Mouse (Mus musculus): Measurements from ENCODE around the gene Gp1ba. TPM values are rescaled to one million over a fixed set of nuclear protein-coding genes. Genes with fewer than 3 reads are reported as not detected.

Gene Gp1ba
- total RNA-seq (2014; rRNA removed) (not detected in 2 replicates), polyA plus RNA-seq (2015; fragmentation: Nextera tagmentation; extraction: Ambion mirVana) (0.16 and 0.29 TPM in 2 replicates)

GRCm38 (mm10) chr11:70638714-70639278, at the start of gene Gp1ba:
Gp1ba (plus strand) TSS chr11:70639122.
- TF ChIP-seq CTCF (IDR thresholded peaks at IDR 0.05), result no peak
- Histone ChIP-seq H3K4me3 (ENCODE audit: low read depth, low read length) (no peak within 1 kb of the TSS), H3K9ac (replicated peaks; ENCODE audit: low read length, poor library complexity, severe bottlenecking) (no peak within 1 kb of the TSS), H3K4me1 (ENCODE audit: insufficient read depth, low read length) (no peaks in the 10 kb centered on the region), H3K9me3 (ENCODE audit: low read length) (no peaks in the 10 kb centered on the region), H3K4me2 (ENCODE audit: low read depth, low read length, poor library complexity, severe bottlenecking) (no peak within 1 kb of the TSS), H3K27me3 (ENCODE audit: insufficient read depth, low read length) (no peaks in the 10 kb centered on the region), H3K36me3 (ENCODE audit: insufficient read depth, low read length) (no peaks in the 10 kb centered on the region; the same call in 1 of the 2 replicates), H3K27ac (ENCODE audit: low read depth, low read length) (no peak within 1 kb of the TSS)
- no peak for ATAC-seq (ENCODE audit: low FRiP score)
- WGBS, result 54% methylated on average over 5 of the region's 5 CpGs
- no peak for DNase-seq (ENCODE audit: low spot score)

DNA sequence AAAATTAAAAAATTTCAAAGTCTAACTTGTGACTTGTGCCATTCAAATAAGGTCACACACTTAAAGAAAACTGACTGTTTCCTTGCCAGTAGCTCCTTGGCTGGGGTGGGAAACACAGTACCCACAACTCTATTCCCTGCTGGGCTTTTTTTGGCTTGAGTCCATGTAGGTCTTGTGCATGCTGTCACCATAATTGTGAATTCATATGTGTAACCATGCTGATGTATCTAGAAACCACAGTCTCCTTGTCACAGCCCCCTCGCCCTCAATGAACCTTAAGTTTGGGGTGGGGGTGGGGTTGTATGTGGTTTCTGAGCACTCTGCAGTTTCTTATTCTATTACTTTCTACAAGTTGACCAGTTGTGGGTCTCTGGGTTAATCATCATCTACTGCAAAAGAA, 47.2 kb upstream of the Gp1ba start:
- peak; percentile 46 for DNase-seq (ENCODE audit: low spot score)
- TF ChIP-seq CTCF (IDR thresholded peaks at IDR 0.05), result no peak

DNA sequence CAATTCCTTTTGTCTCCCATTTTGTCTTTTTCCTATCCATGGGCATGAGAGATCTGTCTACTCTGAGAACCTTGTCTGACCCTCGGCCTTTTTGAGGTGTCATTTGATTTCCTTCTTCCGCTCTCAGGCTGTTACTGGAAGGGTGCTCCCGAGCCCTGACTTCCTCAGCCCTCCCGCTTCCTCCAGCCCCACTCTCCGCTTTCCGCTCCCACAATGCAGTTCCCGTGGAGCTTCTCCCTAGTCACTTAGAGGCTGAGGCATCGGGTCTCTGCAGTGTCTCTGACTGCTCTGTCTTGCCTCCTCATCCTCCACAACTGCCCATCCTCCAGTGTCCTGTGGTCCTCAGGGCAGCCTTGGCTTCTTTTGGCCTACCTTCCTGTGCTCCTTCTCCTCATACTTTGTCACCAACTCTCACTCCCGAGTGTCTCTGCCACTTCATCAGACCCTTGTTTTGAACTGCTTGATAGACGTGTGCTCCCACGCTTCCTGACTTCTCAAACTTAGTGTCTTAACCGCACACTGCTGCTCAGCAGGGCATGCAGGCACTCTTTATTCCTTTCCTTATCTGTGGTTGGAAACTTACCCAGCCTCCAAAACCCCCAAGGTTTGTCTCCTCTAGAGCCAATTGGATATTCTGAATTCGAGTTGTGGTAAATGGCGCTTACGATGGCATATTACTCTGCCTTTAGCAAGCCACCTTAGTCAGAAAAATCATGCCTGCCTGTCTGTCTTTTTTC, 44.5 kb upstream of the Gp1ba start:
- H3K4me3 ChIP-seq (ENCODE audit: low read depth, low read length), result no peak overlapping the region
- 87% methylated on average over 15 of the region's 15 CpGs for WGBS
- H3K9ac ChIP-seq (replicated peaks; ENCODE audit: low read length, poor library complexity, severe bottlenecking), result no peak overlapping the region
- no peaks in the 10 kb centered on the region for H3K4me1 ChIP-seq (ENCODE audit: insufficient read depth, low read length)
- H3K27ac ChIP-seq (ENCODE audit: low read depth, low read length), result no peak overlapping the region
- no peak overlapping the region for H3K4me2 ChIP-seq (ENCODE audit: low read depth, low read length, poor library complexity, severe bottlenecking)
- H3K36me3 ChIP-seq (ENCODE audit: insufficient read depth, low read length), result peaks cover 20% of the 10 kb centered on the region
- ATAC-seq (ENCODE audit: low FRiP score) (no peak), DNase-seq (ENCODE audit: low spot score) (no peak)
- H3K27me3 ChIP-seq (ENCODE audit: insufficient read depth, low read length), result no peaks in the 10 kb centered on the region
- TF ChIP-seq CTCF (IDR thresholded peaks at IDR 0.05), result no peak
- no peaks in the 10 kb centered on the region for H3K9me3 ChIP-seq (ENCODE audit: low read length)

More for the DNA sequence above, 47.2 kb upstream of the Gp1ba start:
- no peak overlapping the region for H3K27ac ChIP-seq (ENCODE audit: low read depth, low read length)
- 94% methylated on average over 1 of the region's 1 CpGs for WGBS
- H3K4me1 ChIP-seq (ENCODE audit: insufficient read depth, low read length), result no peaks in the 10 kb centered on the region
- no peaks in the 10 kb centered on the region for H3K36me3 ChIP-seq (ENCODE audit: insufficient read depth, low read length)
- H3K9ac ChIP-seq (replicated peaks; ENCODE audit: low read length, poor library complexity, severe bottlenecking), result no peak overlapping the region
- H3K9me3 ChIP-seq (ENCODE audit: low read length), result no peaks in the 10 kb centered on the region
- H3K27me3 ChIP-seq (ENCODE audit: insufficient read depth, low read length), result no peaks in the 10 kb centered on the region
- no peak overlapping the region for H3K4me2 ChIP-seq (ENCODE audit: low read depth, low read length, poor library complexity, severe bottlenecking)
- H3K4me3 ChIP-seq (ENCODE audit: low read depth, low read length), result no peak overlapping the region
- no peak for ATAC-seq (ENCODE audit: low FRiP score)

DNA sequence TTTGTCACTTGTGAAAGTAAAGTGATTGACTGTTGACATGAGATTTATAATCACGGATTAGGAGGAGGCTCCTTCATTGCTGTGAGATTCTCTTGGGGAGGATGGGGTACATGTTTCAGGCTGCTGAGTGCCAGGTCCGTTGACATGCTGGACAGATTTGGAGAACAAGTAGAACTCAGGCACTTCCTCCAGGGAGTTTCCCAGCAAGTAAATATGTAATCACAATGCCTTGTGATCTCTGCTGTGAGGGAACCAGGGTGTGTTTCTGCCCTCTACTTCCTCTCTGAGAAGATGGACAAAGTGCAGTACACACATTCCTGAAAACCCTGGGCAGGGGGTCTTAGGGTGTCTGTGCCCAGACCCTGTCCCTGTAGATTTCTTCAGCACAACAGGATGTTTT, 43.3 kb upstream of the Gp1ba start:
- no peaks in the 10 kb centered on the region for H3K27me3 ChIP-seq (ENCODE audit: insufficient read depth, low read length)
- DNase-seq (ENCODE audit: low spot score) (no peak), ATAC-seq (ENCODE audit: low FRiP score) (no peak)
- H3K9ac ChIP-seq (replicated peaks; ENCODE audit: low read length, poor library complexity, severe bottlenecking), result no peak overlapping the region
- no peak overlapping the region for H3K27ac ChIP-seq (ENCODE audit: low read depth, low read length)
- H3K4me2 ChIP-seq (ENCODE audit: low read depth, low read length, poor library complexity, severe bottlenecking), result no peak overlapping the region
- H3K9me3 ChIP-seq (ENCODE audit: low read length), result no peaks in the 10 kb centered on the region
- 69% methylated on average over 2 of the region's 2 CpGs for WGBS
- TF ChIP-seq CTCF (IDR thresholded peaks at IDR 0.05), result no peak
- peaks cover 29% of the 10 kb centered on the region for H3K36me3 ChIP-seq (ENCODE audit: insufficient read depth, low read length)
- H3K4me3 ChIP-seq (ENCODE audit: low read depth, low read length), result no peak overlapping the region
- H3K4me1 ChIP-seq (ENCODE audit: insufficient read depth, low read length), result no peaks in the 10 kb centered on the region

DNA sequence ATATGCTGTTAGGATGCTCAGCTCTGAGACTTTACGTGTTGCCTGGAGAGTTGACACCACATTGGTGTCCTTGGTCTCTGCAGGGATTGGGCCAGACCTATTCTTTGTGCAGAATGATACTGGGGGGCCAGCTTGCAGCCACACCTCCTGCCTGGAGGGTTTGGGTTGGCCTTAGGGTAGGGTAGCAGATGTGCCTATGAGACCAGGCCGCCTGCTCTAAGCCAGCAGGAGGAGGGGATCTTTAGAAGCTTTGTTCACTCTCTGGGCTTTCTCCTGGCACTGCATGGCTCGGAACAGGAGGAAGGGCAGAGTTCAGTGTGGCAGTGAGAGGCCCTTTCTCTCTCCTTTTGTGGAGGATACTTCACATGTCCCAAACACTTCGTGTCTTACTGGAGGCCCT, 42.8 kb upstream of the Gp1ba start:
- peak; percentile 30 for DNase-seq (ENCODE audit: low spot score)
- WGBS, result 45% methylated on average over 4 of the region's 4 CpGs

DNA sequence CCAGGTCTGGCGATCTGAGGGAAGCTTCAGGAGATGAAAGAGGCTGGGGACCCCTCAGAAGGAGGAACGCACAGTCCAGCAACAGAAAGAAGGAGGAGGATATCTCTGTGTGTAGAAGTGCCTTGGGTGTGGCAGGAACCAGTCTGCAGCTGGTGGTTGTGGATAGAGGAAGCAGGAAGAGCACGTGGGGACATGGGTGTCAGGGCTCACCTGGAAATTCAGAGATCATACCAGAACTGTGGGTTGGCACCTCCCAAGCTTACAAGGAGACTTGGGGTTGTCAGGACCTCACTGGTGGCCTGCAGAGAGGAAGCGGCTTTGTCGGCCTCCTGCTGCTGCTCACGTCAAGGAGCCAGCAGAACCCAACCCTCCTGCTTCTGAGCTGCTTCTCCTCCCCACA, 41.6 kb upstream of the Gp1ba start:
- Histone ChIP-seq H3K4me3 (ENCODE audit: low read depth, low read length) (no peak overlapping the region), H3K4me2 (ENCODE audit: low read depth, low read length, poor library complexity, severe bottlenecking) (no peak overlapping the region), H3K27ac (ENCODE audit: low read depth, low read length) (no peak overlapping the region), H3K36me3 (ENCODE audit: insufficient read depth, low read length) (peaks cover 41% of the 10 kb centered on the region), H3K9me3 (ENCODE audit: low read length) (no peaks in the 10 kb centered on the region), H3K27me3 (ENCODE audit: insufficient read depth, low read length) (no peaks in the 10 kb centered on the region), H3K4me1 (ENCODE audit: insufficient read depth, low read length) (no peaks in the 10 kb centered on the region), H3K9ac (replicated peaks; ENCODE audit: low read length, poor library complexity, severe bottlenecking) (no peak overlapping the region)
- ATAC-seq (ENCODE audit: low FRiP score) (no peak), DNase-seq (ENCODE audit: low spot score) (no peak)
- WGBS, result 87% methylated on average over 6 of the region's 6 CpGs
- no peak for TF ChIP-seq CTCF (IDR thresholded peaks at IDR 0.05)

More for the DNA sequence above, 42.8 kb upstream of the Gp1ba start:
- no peak for ATAC-seq (ENCODE audit: low FRiP score)
- Histone ChIP-seq H3K9me3 (ENCODE audit: low read length) (no peaks in the 10 kb centered on the region), H3K4me3 (ENCODE audit: low read depth, low read length) (no peak overlapping the region), H3K27me3 (ENCODE audit: insufficient read depth, low read length) (no peaks in the 10 kb centered on the region), H3K9ac (replicated peaks; ENCODE audit: low read length, poor library complexity, severe bottlenecking) (no peak overlapping the region), H3K4me2 (ENCODE audit: low read depth, low read length, poor library complexity, severe bottlenecking) (no peak overlapping the region), H3K4me1 (ENCODE audit: insufficient read depth, low read length) (no peaks in the 10 kb centered on the region), H3K27ac (ENCODE audit: low read depth, low read length) (no peak overlapping the region), H3K36me3 (ENCODE audit: insufficient read depth, low read length) (peaks cover 29% of the 10 kb centered on the region)
- no peak for TF ChIP-seq CTCF (IDR thresholded peaks at IDR 0.05)
